Mouse (Mus musculus) regulatory T cell (primary cell): ENCODE measurements around the gene Fam210b.

ENCODE experiments used
- in situ Hi-C: fragments of 300-600 bp; cut with MboI, MseI; formaldehyde crosslinking; loops from one replicate; pipeline ENCODE4 v1.15.1; 2025; ENCODE audit warnings: high pct_unique_total_duplicates

The Fam210b gene

DNA sequence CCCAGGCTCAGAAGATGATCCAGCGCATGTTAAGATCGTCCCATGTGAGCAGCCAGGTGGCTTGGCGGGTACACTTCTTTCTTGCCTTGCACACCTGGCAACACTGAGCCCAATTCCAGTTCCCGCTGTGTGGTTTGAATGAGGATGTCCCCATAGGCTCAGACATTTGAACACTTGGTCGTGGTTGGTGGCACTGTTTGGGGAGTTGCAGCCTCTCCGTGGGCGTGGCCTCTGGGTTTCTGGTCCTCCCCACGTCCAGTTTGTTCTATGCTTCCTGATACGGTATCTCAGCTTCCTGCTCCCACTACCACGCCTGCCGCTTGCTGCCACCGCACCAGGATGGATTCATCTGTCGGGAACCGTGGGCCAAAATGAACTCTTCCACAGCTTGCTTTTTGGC is 4.4 kb downstream of the Fam210b start:
- in situ Hi-C loops = no loop called here

DNA sequence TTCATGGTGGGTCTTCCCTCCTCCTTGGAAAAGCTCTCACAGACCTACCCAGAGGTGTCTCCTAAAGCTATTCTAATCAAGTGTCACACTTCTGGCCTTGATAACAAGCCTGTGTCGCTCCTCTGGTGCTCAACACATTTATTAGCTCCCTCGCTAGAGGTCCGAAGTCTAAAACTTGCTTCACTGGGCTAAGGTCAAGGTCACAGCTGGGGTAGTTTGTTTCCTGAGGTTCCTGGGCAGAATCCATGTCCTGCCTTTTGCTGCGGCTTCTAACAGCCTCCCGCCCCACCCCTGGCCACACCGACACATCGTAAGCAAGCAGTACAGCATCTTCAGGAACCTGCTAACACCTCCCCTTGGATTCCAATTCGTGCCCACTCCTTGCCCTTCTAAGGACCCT is 5.4 kb downstream of the Fam210b start:
- in situ Hi-C loops = no loop called here

DNA sequence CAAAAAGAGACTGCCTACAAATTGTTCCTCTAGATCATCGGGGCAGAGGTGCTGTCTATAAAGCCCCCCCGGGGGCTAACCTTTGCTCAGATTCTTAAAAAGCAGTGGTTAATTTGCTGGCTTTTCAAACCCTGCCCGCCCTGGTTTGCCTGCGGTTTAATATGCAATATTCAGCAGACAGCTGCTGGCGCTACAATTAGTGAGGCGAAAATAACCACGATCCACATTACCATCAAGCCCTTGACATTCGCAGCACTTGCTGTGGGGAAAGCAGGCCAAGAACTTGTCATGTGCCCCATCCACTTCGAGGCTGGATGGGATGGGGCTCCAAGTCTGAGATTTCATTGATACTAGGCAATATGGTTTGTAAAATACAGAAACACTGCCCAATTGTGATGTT is 7.9 kb downstream of the Fam210b start:
- in situ Hi-C loops = no loop called here

DNA sequence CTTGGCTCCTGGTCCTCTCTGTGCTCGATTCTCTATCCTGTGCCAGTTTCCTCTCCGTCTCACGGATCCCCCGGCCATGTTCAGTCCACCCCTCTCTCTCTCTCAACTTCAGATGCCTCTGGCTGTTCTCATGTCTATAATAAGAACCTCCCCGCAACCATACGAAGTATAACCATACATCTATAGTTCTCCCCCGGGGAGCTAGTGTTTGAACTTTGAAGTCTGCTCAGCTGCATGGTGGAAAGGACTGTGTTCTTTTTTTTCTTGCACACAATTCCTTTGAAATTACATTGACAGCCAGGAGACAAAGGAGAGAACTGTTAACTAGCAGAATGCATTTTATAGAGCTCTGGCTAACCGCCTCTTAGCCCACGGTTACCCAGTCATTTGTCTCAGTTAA is 9.4 kb downstream of the Fam210b start:
- in situ Hi-C loops = no loop called here

DNA sequence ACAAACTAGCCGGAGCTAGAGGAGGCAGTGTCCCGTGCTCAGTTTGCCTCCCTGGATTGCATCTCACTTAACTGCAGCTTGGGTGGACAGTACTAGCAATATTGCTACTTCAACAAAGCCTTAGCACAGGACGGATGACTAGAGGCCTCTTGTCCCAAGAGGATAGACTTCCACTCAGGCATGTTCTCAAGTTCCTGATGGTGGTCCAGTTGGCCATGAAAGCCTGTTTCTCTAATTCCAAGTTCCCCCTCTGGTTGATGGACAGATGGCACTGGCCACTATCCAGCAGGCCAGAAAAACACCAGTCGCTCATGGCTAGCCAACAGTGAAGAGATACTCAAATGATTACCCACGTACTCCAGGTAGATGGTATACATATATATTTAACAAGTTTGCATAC is 10.5 kb downstream of the Fam210b start:
- in situ Hi-C loops = no loop called here

GRCm38 (mm10) chr2:172363176-172363575 is 17.8 kb downstream of the Fam210b start:
- in situ Hi-C loops = no loop called here

DNA sequence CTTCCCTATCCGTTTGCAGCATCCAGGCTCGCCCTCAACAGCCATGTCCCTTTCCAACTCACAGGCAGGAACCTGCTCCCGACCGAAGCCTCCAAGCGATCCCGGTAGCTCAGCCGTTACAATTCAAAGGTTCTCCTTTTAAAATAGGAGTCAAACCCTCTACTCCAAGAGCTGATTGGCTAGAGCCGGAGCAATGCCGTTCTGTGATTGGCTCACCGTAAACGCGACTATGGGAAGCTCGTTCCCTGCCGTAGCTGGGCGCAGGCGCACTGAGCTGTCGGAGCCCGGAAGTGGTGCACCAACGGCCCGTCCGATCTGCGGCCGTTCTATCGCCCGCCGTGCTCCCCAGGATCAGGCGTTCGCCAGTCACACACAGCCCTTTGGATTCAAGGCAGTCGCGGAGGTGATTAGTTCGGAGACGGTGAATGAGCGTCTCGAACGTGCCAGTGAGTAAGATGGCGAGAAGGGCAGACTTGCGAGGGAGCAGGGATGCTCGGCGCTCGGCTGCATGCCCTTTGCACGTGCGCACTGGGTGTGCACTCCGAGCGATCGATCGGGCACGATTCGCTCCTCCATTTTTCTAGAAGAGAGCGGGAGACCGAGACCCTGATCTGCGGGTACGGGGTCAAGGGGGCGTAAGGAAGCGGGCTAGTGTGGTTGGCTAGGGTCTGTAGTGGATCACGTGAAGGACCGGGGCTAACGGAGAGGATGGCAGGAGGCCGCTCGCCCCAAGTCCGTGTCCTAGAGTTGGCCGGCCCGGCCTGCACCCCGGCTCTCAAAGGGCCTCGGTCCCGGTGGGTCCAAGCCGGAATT is 25.3 kb downstream of the Fam210b start, which contains the start of the genes Aurka and Cstf1:
TSS of gene Aurka (minus strand) at position 125 of the 813 bp plus-strand sequence.
TSS of gene Cstf1 (plus strand) at position 271 of the 813 bp plus-strand sequence.
- in situ Hi-C loops = no loop called here

DNA sequence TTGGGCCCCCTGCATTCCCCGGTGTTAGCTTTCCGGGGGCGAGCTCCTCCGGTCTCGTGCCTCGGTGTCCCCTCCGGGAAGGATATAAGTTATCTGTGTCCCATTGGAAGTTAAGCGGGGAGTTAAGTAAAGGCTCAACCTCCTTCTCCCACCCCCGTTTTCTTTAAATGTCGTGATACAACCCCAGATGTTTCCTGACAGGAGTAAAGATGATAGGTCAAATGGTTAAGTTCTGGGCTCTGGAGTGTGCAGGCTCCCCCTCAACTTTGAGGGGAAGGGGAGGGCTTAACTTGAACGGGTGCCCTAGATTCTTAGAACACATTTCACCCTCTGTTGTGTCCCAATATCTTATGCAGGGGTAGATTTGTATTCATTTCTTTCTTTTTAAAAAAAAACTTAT is 25.9 kb downstream of the Fam210b start:
- in situ Hi-C loops = no loop called here

GRCm38 (mm10) chr2:172376551-172376950 is 31.2 kb downstream of the Fam210b start:
- in situ Hi-C loops = loop anchor here (5.0 kb wide), 1 partner anchor 61 kb away; no protein-coding TSS in a partner anchor

DNA sequence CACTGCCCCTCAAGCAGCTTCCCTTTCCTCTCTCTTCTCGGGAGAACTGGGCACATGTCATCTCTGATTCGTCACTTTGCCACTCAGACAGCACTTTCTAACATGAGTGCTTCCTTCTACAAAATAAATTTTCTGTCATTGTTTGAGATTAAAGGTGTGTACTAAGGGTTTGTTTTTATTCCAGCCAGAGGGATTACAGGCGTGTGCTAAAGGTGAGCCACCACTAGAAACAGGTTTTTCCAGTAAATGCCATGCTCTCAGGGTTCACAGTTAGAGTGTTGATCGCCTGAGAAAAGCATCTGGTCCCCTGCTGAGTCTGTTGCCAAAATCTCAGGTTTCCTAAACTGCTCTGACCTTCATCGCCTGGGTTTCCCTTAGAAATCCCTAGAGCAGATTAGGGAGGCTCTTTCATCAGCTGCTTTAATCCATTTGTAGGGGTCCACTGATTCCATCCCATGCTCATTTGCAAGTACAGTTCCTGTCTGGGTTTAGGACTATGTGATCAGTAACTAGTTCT is 31.7 kb downstream of the Fam210b start:
- in situ Hi-C loops = loop anchor here (5.0 kb wide), 1 partner anchor 60 kb away; no protein-coding TSS in a partner anchor

DNA sequence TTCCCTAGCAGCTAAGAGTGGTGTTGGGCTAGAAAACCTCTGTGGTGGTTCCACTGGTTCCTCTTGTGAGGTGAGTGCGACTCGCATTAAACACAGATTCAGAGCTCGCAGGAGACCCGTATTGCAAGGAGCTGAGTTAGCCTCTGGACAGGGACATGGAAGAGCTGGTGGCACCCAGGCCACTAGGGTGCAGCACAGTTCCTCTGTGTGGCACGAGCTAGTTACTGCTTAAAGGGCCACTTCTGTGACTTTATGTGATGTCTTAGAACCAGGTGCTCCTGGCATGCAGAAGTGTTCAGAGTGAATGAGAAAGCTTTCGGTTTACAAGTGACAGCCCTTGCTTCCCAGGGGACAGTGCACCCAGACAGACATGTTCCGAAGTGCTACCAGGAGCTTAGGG is 33.0 kb downstream of the Fam210b start:
- in situ Hi-C loops = loop anchor here (5.0 kb wide), 1 partner anchor 59 kb away; no protein-coding TSS in a partner anchor

GRCm38 (mm10) chr2:172380513-172380912 is 35.1 kb downstream of the Fam210b start:
- in situ Hi-C loops = no loop called here

GRCm38 (mm10) chr2:172381341-172381740 is 36.0 kb downstream of the Fam210b start:
- in situ Hi-C loops = no loop called here

DNA sequence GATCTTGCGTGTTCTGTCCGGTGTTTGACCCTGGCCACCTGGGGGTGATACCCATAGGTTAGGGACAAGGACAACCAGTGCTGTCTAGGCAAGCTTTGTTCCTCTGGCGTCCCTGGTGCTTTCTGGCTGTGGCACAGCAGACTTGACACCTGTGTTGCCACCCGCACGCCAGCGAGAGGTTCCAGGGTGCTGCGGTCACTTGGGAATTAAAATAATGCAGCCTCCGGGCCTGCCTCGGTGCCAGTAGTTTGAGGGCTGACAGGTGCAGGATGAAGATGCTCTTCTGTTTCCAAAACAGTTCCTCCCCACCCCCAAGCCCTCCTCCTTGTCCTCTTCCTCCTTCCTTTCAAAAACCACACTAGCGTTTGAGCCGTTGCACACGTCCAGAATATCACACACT is 36.5 kb downstream of the Fam210b start:
- in situ Hi-C loops = no loop called here

GRCm38 (mm10) chr2:172384715-172385114 is 39.4 kb downstream of the Fam210b start:
- in situ Hi-C loops = no loop called here

GRCm38 (mm10) chr2:172390341-172390740 is 45.0 kb downstream of the Fam210b start:
- in situ Hi-C loops = no loop called here

- in situ Hi-C loops = no loop called here
These were observed 46.7 kb downstream of the Fam210b start for GRCm38 (mm10) chr2:172392041-172392521.

DNA sequence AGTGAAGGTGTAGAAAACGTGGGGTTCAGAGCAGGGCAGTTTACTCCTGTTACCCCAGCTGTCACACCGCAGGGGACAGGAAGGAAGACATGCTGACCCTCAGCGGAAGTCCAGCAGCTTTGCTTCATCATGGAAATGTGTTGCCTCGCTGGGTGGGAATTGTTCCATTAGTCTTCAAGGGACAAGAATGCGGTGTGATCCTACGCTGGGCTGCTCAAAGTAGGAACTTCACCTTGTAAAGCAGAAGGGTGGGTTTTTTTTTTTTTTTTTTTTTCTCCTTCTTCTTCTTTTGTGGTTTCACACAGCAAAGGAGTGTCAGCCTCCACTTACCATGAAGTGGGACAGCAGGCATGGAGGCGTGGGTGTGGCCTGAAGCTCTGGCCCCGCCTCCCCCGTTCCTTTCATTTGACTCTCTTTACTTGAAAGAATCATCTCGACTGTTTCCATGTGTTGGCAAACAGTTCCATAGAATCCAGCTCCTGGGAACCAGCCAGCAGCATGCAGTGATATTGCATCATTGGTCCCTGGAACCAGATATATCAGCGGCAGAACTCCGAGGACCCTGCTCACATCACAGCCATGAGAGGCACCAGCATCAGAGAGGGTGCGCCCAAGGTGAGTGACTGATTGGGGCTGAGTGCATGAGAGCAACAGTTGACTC is 48.2 kb downstream of the Fam210b start, which contains the start of gene Cass4:
TSS of gene Cass4 (plus strand) at position 404 of the 661 bp plus-strand sequence.
- in situ Hi-C loops = no loop called here

DNA sequence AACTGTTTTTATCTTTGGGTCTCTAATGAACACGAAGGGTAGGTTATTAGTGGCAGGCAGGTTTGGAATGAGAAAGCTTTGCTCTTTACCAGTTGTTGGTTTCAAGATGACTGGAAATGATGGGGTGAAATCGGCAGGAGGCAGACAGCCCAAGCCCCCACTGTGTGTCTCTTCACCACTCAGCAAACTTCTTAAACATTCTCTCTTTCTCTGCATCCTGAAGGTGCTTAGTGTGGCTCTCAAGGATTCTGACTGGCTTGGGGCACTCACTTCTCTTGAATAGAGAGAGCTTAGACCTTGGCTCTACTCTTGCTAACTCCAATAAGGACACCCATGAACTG is 48.7 kb downstream of the Fam210b start:
- in situ Hi-C loops = no loop called here

GRCm38 (mm10) chr2:172394671-172395070 is 49.3 kb downstream of the Fam210b start:
- in situ Hi-C loops = no loop called here

- in situ Hi-C loops = no loop called here
These were observed 50.6 kb downstream of the Fam210b start for GRCm38 (mm10) chr2:172395961-172396360.

GRCm38 (mm10) chr2:172399901-172400300 is 54.5 kb downstream of the Fam210b start:
- in situ Hi-C loops = no loop called here
